Mouse (Mus musculus) cerebellum, adult 2 months (tissue): ENCODE measurements at regions not wholly inside any gene's neighbourhood (a gene's known extent, or its start where the extent isn't known, plus 50 kb on each side); places are given as distances from the start of the nearest gene placed in this dataset.

Source experiments
- CTCF ChIP-seq: fragments of 200-500 bp; IDR thresholded peaks from 2 replicates; pipeline ENCODE4 v1.5.1; 2011; ENCODE audit warnings: low read depth, mild to moderate bottlenecking, control low read depth, low read length, moderate library complexity, borderline replicate concordance; ENCODE audit not compliant: insufficient read depth
- POLR2A ChIP-seq: fragments of 200-500 bp; IDR thresholded peaks from 2 replicates; pipeline ENCODE4 v1.6.1; 2011; ENCODE audit warnings: low read length, control low read depth, borderline replicate concordance; ENCODE audit not compliant: insufficient read depth

DNA sequence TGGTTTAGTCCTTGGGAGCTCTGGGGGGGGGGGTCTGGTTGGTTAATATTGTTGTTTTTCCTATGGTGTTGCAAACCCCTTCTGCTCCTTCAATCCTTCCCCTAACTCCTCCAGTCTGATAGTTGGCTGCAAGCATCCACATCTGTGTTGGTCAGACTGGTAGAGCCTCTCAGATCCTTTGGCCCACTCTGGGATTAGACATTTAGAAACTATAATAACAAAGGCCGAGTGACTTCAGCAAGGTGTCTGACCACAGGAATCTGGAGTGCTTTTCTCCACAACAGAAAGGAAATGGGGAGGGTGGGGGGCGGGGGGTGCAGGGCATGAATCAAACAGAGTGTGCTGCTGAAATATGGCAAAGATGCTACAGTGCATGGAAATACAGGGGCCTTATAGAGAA is 301.4 kb upstream of the Eci2 start:
- no peak for TF ChIP-seq CTCF
- TF ChIP-seq POLR2A, result no peak
